Mouse (Mus musculus): Measurements from ENCODE around the gene U2surp. TPM values are rescaled to one million over a fixed set of nuclear protein-coding genes. Genes with fewer than 3 reads are reported as not detected.

Gene U2surp
- 106 and 122 TPM in 2 replicates for polyA plus RNA-seq (2015; fragmentation: Nextera tagmentation; extraction: Ambion mirVana)

GRCm38 (mm10) chr9:95511472-95512330 lies at the start of gene U2surp:
U2surp (minus strand) TSS chr9:95511996.
- Histone ChIP-seq H3K9ac (peak within 1 kb of the TSS; percentile 96), H3K4me3 (peak within 1 kb of the TSS; percentile 98), H3K27ac (peak within 1 kb of the TSS; percentile 91), H3K4me2 (peak within 1 kb of the TSS; percentile 85), H3K36me3 (no peaks in the 10 kb centered on the region; the same call in 1 of the 2 replicates), H3K27me3 (no peaks in the 10 kb centered on the region), H3K4me1 (peaks cover 14% of the 10 kb centered on the region), H3K9me3 (no peaks in the 10 kb centered on the region)
- peak; percentile 95 for ATAC-seq (ENCODE audit: insufficient number of reproducible peaks, low FRiP score, low TSS enrichment, low read depth)
- under 1% methylated on average over 74 of the region's 74 CpGs for WGBS

- peak; percentile 48; the same call in 1 of the 2 replicates for ATAC-seq (ENCODE audit: insufficient number of reproducible peaks, low FRiP score, low TSS enrichment, low read depth)
- Histone ChIP-seq H3K9ac (peak overlapping the region; percentile 42), H3K9me3 (no peaks in the 10 kb centered on the region), H3K27ac (no peak overlapping the region), H3K4me1 (peaks cover 17% of the 10 kb centered on the region), H3K4me3 (peak overlapping the region; percentile 64), H3K36me3 (no peaks in the 10 kb centered on the region), H3K27me3 (peaks cover 78% of the 10 kb centered on the region), H3K4me2 (peak overlapping the region; percentile 98)
- WGBS = 10% methylated on average over 78 of the region's 78 CpGs
These were observed 48.3 kb upstream of the U2surp start for GRCm38 (mm10) chr9:95559936-95560735.

GRCm38 (mm10) chr9:95559059-95559935 lies 47.5 kb upstream of the U2surp start, which contains the start of gene Paqr9:
Paqr9 (plus strand) TSS chr9:95559657.
- H3K9me3 ChIP-seq = no peaks in the 10 kb centered on the region
- H3K36me3 ChIP-seq = no peaks in the 10 kb centered on the region
- H3K4me3 ChIP-seq = peak within 1 kb of the TSS; percentile 64
- ATAC-seq (ENCODE audit: insufficient number of reproducible peaks, low FRiP score, low TSS enrichment, low read depth) = no peak
- peak within 1 kb of the TSS; percentile 98 for H3K4me2 ChIP-seq
- under 1% methylated on average over 60 of the region's 118 CpGs for WGBS
- H3K4me1 ChIP-seq = peaks cover 17% of the 10 kb centered on the region
- H3K27me3 ChIP-seq = peaks cover 78% of the 10 kb centered on the region
- H3K27ac ChIP-seq = no peak within 1 kb of the TSS
- peak within 1 kb of the TSS; percentile 42 for H3K9ac ChIP-seq

GRCm38 (mm10) chr9:95558726-95559058 lies 46.9 kb upstream of the U2surp start:
- Histone ChIP-seq H3K4me3 (peak overlapping the region; percentile 64), H3K4me1 (peaks cover 17% of the 10 kb centered on the region), H3K27ac (no peak overlapping the region), H3K4me2 (peak overlapping the region; percentile 98), H3K27me3 (peaks cover 72% of the 10 kb centered on the region), H3K9ac (no peak overlapping the region), H3K9me3 (no peaks in the 10 kb centered on the region), H3K36me3 (no peaks in the 10 kb centered on the region)
- ATAC-seq (ENCODE audit: insufficient number of reproducible peaks, low FRiP score, low TSS enrichment, low read depth) = no peak
- 11% methylated on average over 11 of the region's 11 CpGs for whole genome bisulfite sequencing

GRCm38 (mm10) chr9:95557722-95558121 lies 45.9 kb upstream of the U2surp start:
- H3K4me3 ChIP-seq = no peak overlapping the region
- no peaks in the 10 kb centered on the region for H3K36me3 ChIP-seq
- no peak overlapping the region for H3K9ac ChIP-seq
- 64% methylated on average over 6 of the region's 6 CpGs for WGBS
- peaks cover 17% of the 10 kb centered on the region for H3K4me1 ChIP-seq
- H3K27me3 ChIP-seq = peaks cover 64% of the 10 kb centered on the region
- H3K4me2 ChIP-seq = no peak overlapping the region
- no peak for ATAC-seq (ENCODE audit: insufficient number of reproducible peaks, low FRiP score, low TSS enrichment, low read depth)
- no peaks in the 10 kb centered on the region for H3K9me3 ChIP-seq
- no peak overlapping the region for H3K27ac ChIP-seq

- Histone ChIP-seq H3K27me3 (peaks cover 48% of the 10 kb centered on the region), H3K27ac (no peak overlapping the region), H3K4me2 (no peak overlapping the region), H3K36me3 (no peaks in the 10 kb centered on the region), H3K9me3 (no peaks in the 10 kb centered on the region), H3K9ac (no peak overlapping the region), H3K4me1 (peaks cover 17% of the 10 kb centered on the region), H3K4me3 (no peak overlapping the region)
- no peak for ATAC-seq (ENCODE audit: insufficient number of reproducible peaks, low FRiP score, low TSS enrichment, low read depth)
- 84% methylated on average over 4 of the region's 4 CpGs for WGBS
These were observed 44.3 kb upstream of the U2surp start for GRCm38 (mm10) chr9:95556067-95556512.

- Histone ChIP-seq H3K9me3 (no peaks in the 10 kb centered on the region), H3K4me2 (no peak overlapping the region), H3K27ac (no peak overlapping the region), H3K4me1 (peaks cover 15% of the 10 kb centered on the region), H3K27me3 (peaks cover 40% of the 10 kb centered on the region), H3K4me3 (no peak overlapping the region), H3K9ac (no peak overlapping the region), H3K36me3 (no peaks in the 10 kb centered on the region)
- ATAC-seq (ENCODE audit: insufficient number of reproducible peaks, low FRiP score, low TSS enrichment, low read depth) = no peak
- 67% methylated on average over 5 of the region's 5 CpGs for WGBS
These were observed 43.5 kb upstream of the U2surp start for GRCm38 (mm10) chr9:95555233-95555740.

- Histone ChIP-seq H3K4me3 (no peak overlapping the region), H3K4me2 (no peak overlapping the region), H3K9ac (no peak overlapping the region), H3K4me1 (peaks cover 9% of the 10 kb centered on the region), H3K36me3 (no peaks in the 10 kb centered on the region), H3K27ac (no peak overlapping the region), H3K9me3 (no peaks in the 10 kb centered on the region), H3K27me3 (peaks cover 32% of the 10 kb centered on the region)
- no peak for ATAC-seq (ENCODE audit: insufficient number of reproducible peaks, low FRiP score, low TSS enrichment, low read depth)
- WGBS = 74% methylated on average over 18 of the region's 18 CpGs
These were observed 42.7 kb upstream of the U2surp start for GRCm38 (mm10) chr9:95554231-95555221.

GRCm38 (mm10) chr9:95552175-95552705 lies 40.4 kb upstream of the U2surp start:
- ATAC-seq (ENCODE audit: insufficient number of reproducible peaks, low FRiP score, low TSS enrichment, low read depth) = no peak
- H3K27ac ChIP-seq = no peak overlapping the region
- 67% methylated on average over 10 of the region's 10 CpGs for WGBS

More at GRCm38 (mm10) chr9:95552175-95552705, 40.4 kb upstream of the U2surp start:
- Histone ChIP-seq H3K4me1 (no peaks in the 10 kb centered on the region), H3K9me3 (no peaks in the 10 kb centered on the region), H3K27me3 (peaks cover 13% of the 10 kb centered on the region), H3K9ac (no peak overlapping the region), H3K36me3 (no peaks in the 10 kb centered on the region), H3K4me2 (no peak overlapping the region), H3K4me3 (no peak overlapping the region)
